16 mouse cellular contexts compared by ENCODE assay signal in genomic region chr5:75342599-75342998, GRCm38 (mm10).
"Had no signal": no experiment of that assay in that cellular context is flagged by ENCODE, and none has a peak within 500 bp of the region (broad histone marks: within the 10 kb centered on the region; RNA-seq: fewer than 3 reads in every experiment).

No protein-coding gene starts in this region.

- H3K4me1 ChIP-seq: intestine, embryonic 15.5 days; limb, embryonic 10.5 days; limb, embryonic 13.5 days; liver, embryonic 15.5 days had no signal

- H3K4me3 ChIP-seq: intestine, embryonic 15.5 days; limb, embryonic 10.5 days; limb, embryonic 13.5 days; liver, embryonic 15.5 days; midbrain, embryonic 12.5 days had no signal

- H3K27ac ChIP-seq: intestine, embryonic 15.5 days; limb, embryonic 10.5 days; limb, embryonic 13.5 days; liver, embryonic 15.5 days; midbrain, embryonic 12.5 days had no signal

- H3K4me2 ChIP-seq: intestine, embryonic 15.5 days; limb, embryonic 13.5 days; liver, embryonic 15.5 days; lung, embryonic 14.5 days; midbrain, embryonic 12.5 days had no signal

- H3K9ac ChIP-seq: intestine, embryonic 15.5 days; limb, embryonic 13.5 days; liver, embryonic 15.5 days; lung, embryonic 14.5 days; midbrain, embryonic 12.5 days had no signal

- ATAC-seq: intestine, embryonic 15.5 days; lung, postnatal 0 days; midbrain, embryonic 16.5 days had no signal

- DNase-seq: kidney, adult 18-20 months; kidney, adult 9 months; kidney, postnatal 14 days; kidney, postnatal 4 days; liver; lung, embryonic 14.5 days; lung, postnatal 36 days; thymus, adult 18-20 months; thymus, postnatal 36 days had no signal

- H3K27me3 ChIP-seq: intestine, embryonic 15.5 days; limb, embryonic 13.5 days; liver, embryonic 15.5 days had no signal

- H3K9me3 ChIP-seq: intestine, embryonic 15.5 days; limb, embryonic 10.5 days; limb, embryonic 13.5 days; liver, embryonic 15.5 days; midbrain, embryonic 12.5 days had no signal

- H3K36me3 ChIP-seq: intestine, embryonic 15.5 days; limb, embryonic 10.5 days; limb, embryonic 13.5 days; liver, embryonic 15.5 days; midbrain, embryonic 12.5 days had no signal
